Mouse (Mus musculus) c-Kit-positive CD71-positive TER-119-positive erythroid progenitor cells, embryonic 14.5 days (primary cell): Measurements from ENCODE around the gene 1700001O22Rik.

Experiments used
- DNase-seq: peaks from one replicate; pipeline ENCODE4 v3.0.0-alpha.2; 2013; ENCODE audit warnings: low spot score

Gene 1700001O22Rik

DNA sequence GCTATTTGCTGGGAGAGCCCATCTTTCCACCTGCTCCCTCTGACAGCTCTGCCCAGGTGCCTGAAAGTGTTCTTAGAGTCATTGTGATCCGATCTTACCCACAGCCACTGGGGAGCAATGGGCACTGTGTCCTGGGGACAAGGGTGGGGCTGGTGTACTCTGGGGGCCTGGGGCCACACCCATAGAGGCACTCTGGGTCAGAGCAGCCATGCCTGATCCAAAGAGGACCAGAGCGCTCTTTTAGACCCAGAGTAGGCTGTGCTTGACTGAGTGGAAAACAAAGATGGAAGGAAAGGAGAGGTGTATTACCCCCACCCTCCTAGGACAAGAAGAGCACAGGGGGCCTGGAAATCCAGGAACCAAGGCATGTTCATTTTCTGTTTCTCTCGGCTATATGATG lies at the start of gene 1700001O22Rik:
Gene 1700001O22Rik, minus strand, starts transcription at position 58 of the 400 bp plus-strand sequence.
- no peak for DNase-seq

DNA sequence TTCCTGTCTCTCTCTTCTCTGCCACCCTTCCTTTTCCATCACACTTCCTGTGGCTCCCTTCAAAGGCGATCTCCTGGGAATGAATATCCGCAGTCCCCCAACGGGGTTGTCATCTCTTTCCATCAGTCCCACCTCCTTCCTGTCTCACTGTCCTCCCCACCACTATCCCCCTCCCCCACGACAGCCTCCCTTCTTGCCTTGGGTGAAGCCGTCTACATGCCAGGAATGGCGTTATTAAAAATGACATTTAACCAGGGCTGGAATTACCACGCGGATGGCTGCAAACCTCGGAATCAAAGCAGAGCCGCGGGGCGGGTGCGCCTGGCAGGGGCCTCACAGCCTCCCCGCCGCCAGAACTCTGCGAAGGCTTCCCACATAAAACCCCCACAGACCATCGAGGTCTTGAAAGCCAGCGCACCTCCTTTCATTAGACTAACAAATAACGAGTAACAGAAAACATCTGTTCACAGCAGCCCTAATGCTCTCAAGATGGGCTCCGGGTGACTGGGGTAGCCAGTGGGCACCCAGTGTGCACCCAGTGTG lies 49.4 kb upstream of the 1700001O22Rik start:
- DNase-seq, result no peak

DNA sequence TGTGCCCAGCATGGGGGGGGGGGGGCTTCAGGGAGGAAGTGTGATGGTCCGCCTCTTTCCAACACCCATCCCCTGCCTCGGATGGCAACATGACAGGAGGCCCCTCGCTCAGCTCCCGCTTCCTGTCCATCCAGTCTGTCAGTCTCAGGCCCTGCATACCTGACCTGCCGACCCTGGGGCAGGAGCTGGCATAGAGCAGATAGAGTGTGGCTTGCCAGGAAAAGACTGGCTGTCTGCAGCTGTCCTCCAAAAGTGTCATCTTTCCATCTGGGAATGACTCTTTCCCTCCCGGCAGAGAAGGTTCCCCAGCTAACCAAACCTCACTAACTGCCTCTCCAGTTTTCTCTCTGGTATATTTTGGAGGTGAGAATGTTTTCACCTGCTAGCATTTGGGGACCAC lies 47.1 kb upstream of the 1700001O22Rik start:
- no peak for DNase-seq

DNA sequence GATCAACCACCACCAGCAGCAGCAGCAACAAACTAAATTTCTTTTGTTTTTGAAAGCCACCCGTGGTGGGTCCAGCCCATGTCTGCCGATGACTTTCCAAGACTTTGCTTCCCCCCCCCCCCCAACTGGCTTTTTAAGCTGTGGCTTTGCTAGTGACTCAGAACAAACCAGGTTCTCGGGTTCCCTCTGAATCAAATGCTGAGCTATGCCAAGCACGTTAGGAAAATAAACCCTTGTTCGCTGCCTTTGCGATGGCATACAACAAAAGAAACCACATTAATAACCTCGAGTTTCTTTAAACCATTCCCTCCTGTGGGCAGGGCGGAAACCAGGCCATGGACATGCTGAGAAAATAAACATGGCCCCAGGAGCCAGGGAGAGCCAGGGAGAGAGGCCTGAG lies 44.7 kb upstream of the 1700001O22Rik start:
- no peak for DNase-seq

DNA sequence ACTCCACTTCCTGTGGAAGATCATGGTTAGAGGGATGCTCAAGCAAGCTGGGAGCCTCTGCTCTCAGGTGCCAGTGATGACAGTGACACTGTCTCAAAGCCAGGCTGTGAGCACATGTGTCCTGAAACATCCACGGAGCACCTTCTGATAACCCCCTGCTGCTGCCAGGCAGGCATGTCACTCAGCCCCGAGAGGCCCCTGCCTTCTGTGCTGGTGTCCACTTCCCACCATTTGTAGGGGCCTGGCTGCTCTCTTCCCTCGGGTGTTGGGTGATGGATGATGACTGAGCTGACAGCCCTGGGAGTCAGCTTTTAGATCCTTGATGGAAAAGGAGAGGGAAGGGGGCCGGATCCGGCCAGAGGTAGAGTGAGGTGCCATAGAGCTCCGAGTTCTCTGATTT lies 43.3 kb upstream of the 1700001O22Rik start:
- no peak for DNase-seq

DNA sequence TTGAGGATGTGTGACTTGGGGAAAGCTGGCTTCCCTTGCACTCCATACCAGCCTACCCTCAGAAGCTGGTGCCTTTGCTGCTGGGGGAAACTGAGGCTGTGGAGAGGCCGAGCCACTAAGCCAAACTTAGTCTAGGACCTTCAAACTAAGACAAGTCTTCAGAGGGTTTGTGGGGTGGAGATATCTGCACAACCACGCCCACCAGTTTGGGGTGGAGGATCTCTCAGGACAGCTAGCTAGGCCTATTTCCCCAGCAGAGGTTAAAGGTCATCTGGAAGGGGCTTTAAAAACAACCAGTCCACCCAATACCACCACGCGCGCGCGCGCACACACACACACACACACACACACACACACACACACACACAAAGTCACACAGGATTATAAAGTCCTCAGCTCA lies 42.8 kb upstream of the 1700001O22Rik start:
- DNase-seq, result no peak

DNA sequence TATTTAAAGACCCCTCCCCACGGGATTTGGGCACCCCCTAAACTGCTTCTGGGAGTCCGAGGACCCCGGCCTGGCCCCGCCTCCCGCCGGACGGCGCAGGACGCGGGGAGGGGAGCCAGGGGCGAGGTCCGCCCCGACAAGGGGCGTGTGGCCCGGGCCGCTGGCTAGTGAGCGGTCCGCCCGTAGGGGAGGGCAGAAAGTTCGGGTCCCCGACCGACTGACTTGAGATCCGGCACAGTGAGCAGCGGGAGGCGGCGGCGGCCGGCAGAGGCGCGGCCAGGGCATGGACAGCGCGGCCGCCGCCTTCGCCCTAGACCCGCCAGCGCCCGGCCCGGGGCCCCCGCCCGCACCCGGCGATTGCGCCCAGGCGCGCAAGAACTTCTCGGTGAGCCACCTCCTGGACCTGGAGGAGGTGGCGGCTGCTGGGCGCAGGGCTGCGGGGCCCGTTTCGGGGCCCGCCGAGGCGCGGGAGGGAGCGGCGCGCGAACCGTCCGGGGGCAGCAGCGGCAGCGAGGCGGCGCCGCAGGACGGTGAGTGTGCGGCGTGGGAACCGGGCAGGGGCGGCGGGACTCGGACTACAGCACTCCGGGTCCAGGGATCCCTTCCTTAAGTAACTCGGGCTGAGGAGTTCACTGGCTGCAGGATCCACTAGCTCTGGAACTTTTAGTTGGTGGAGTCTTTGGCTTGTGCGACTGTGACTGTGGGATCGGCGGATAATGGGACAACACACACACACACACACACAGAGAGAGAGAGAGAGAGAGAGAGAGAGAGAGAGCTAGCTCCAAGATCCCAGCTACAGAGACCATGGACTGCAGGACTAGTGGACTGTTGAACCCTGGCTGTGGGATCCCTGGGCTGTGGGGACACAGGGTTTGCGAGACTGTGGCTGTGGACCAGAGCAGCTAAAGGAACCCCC lies 42.0 kb upstream of the 1700001O22Rik start:
- no peak for DNase-seq

DNA sequence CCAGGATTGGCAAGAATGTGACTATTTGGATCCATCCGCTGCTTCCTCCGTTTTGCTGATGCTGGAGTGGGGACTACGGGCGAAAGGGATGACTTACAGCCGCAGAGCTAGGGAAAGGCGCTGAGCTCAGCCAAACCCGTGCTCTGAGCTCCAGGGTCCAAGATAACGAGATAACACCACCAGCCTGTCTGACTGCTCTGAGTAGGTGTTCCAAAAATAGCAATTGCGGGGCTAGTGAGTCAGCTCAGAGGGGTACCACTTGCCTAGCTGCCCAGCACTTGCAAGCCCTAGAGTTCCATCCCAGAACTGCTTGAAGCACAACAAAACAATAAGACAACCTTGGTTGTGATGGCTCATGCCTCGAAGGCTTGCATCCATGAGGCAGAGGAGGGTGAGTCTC lies 39.2 kb upstream of the 1700001O22Rik start:
- DNase-seq, result no peak

DNA sequence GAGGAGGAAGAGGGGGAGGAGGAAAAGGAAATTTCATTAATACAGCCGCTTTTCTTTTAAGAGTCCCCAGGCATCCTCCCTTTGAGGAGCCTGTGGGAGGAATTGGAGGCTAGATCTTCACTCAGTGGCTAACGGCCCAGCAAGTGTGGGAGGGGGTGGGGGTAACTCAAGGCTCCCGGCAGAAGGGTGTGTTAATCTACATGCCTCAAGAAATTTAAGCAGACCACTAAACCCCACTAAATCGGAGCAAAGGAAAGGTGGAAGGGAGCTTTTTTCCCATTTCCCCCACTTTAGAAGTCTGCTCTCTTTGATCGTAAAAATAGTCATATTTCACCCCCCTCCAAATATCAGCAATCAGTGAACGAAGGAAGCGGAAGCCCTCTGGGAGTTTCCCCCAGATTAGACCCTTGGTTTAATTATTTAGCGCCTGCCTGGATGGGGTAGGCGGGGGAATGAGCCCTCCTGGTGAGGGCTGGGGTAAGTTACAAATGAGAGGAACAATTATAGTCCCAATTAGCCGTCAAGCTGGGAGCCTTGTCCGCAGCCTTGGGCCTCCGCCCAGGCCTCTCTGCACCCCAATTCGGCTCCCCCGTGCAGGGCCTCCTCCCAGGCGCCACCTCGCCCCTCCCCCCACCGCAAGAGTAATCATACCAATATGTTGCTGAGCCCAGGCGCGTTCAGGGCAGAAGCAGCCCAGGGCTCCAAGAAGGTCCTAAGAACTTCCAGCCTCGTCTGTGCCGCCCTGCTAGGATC lies 33.0 kb upstream of the 1700001O22Rik start:
- DNase-seq, result peak; percentile 37

DNA sequence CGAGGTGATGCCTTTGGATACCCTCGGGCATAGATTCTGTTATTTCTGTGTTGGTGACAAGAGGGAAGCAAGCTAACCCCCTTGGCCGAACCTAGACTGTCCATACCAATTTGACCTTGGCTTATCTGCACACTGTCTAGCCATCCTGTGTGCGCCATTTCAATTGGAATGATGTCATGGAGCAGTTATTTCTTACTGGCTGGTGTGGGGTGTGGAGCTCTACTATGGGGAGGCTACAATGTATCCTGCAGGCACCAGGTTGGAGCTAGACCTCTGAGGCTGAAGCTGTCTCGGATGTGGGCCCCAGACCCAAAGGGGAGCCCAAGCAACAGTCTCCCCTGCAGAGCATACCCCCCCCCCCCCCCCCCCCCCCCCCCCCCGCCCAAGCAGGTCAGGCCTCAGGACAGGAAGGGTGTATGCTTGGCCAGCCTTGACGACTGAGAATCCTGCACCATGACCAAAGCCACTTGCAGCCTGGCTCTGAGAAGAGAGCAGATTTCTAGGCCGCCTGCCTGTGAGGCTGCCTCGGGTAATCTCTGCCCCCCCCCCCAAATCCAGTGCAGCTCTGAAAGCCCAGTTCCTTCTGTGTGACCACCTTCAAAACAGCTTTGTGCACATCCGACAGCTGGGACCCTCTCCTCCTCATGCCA lies 31.0 kb upstream of the 1700001O22Rik start, which contains the start of gene Prrx2:
Gene Prrx2, plus strand, starts transcription at position 600 of the 650 bp plus-strand sequence.
- no peak for DNase-seq

DNA sequence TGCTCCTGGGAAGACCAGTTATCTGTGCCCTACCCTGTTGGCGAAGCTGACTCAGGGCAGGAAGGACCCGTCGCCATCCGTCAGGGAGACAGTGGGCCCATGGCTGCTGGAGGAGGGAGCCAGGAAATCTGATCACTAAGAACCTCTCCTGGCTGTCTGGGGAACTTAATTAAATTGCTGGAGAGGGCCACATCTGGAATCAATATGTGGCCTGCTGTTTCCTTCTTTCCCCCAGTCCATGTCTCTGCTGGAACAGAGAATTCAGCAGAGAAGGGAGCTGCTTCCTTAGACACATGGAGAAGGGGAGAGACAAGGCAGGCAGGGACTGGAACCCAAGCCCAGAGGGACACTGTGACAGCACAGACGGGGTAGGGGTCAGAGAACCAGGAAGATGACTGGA lies 30.2 kb upstream of the 1700001O22Rik start:
- DNase-seq, result no peak

DNA sequence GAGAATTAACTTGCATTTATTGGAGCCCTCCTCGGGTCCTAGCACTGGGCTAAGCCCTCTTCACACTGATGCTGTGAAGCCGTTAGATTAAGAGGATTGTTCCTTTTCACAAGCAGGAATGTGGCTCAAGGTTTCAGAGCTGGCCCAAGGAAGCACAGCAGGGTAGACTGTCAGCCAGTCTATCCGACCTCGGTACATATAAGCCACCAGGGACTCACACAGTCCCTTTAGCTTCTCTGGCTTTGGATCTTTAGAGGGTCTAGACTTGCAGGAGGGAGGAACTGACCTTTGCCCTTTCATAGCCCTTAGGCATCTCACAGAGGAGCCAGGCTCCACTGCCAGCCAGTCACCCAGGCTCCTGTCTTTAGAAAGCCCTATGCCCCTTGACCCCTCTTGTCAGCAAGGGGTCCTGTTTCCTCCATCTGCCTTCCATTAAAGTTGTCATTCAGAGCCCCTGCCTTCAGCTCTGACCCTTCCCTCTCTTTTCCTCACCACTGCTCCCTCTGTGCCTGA lies 26.9 kb upstream of the 1700001O22Rik start, which contains the start of gene Asb6:
Gene Asb6, minus strand, starts transcription at position 51 of the 513 bp plus-strand sequence.
- no peak for DNase-seq

DNA sequence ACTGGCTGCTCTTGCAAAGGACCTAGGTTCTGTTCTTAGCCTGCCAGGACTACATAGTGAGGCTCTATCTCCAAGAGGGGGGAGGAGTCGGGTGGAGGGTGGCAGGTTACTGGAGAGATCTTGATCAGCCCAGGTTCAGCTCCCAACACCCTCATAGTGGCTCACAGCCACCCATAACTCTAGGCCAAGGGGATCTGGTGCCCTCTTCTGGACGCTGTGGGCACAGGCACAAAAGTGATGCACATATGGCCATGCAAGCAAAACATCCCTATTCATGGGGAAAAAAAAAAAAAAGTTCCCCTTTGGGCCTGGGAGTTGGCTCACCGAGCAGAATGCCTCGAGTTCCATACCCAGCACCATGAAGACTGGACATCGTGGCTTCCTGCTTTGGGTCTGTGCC lies 25.9 kb upstream of the 1700001O22Rik start:
- DNase-seq, result peak; percentile 71

DNA sequence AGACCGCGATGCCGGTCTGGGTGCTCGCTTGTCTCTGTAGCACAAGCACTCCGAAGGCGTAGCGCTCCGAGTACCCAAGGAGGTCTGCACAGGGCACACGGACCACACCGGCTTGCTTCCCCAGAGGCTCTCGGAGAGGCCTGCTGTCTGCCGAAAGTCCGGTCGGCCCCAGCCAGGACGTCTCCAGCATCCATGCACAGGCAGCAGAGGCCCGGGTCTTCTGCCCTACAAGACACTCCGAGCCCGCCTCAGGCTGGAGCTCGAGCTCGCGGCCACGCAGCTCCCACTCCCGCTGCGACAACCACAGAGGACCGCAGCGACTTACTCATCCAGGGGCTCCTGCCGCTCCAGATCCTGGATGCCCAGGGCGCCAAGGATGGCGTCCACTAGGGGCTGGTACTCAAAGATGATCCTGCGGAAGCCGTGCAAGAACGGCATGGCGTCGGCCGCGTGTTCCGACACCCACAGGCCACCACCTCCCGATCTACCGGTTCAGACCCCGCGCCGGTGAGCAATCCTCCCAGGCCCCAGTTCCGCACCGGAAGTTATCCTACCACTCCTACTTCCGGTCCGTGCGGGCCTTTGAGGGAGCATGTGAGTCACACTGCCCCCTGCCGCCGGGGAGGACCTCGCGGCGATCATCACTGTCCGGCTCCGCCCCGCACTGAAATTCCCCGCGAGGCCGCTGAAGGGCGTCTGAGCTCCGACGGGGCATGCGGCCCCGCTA lies 24.5 kb upstream of the 1700001O22Rik start:
- DNase-seq, result peak; percentile 94

DNA sequence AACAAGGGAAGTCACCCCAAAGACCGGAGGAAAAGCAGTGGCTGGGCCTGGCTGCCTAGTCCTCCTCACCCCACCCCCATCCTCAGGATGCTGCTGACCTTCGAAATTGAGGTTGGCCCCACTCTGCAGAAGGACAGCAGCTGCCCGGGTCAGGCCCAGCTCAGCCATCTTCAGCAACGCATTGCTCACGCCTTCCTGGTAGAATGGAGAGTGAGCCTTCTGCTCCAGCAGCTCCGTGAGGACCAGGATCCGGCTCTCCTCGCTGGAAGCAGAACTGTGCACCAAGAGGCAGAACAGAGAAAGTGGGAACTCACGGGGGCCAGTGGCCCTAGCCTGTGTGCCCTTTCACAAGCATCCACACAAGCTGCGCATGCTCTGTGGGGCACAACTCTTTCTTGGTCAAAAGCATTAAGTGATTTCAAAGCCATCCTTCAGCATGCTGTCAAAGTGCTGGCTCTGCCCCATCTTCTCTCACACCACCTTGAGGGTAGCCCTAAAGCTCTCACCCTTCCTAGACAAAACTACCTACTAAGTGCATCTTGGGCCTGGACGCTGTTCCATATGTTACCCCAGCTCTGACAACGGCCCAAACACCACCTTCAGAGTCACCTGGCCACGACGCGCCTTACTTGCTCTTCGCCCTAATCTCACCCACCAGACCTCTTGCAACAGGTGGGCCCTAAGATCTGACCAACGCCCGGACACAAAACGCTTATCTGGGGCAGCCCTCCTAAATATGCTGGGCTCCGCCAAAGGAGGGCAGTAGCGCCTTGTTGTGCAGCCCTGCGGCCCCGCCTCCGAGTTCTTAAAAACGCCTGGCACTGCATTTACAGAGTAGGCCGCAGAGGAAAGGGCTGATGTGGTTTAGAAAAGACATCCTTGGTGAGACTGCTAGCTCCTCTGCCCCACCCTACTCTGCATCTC lies 23.6 kb upstream of the 1700001O22Rik start:
- DNase-seq, result peak; percentile 87

DNA sequence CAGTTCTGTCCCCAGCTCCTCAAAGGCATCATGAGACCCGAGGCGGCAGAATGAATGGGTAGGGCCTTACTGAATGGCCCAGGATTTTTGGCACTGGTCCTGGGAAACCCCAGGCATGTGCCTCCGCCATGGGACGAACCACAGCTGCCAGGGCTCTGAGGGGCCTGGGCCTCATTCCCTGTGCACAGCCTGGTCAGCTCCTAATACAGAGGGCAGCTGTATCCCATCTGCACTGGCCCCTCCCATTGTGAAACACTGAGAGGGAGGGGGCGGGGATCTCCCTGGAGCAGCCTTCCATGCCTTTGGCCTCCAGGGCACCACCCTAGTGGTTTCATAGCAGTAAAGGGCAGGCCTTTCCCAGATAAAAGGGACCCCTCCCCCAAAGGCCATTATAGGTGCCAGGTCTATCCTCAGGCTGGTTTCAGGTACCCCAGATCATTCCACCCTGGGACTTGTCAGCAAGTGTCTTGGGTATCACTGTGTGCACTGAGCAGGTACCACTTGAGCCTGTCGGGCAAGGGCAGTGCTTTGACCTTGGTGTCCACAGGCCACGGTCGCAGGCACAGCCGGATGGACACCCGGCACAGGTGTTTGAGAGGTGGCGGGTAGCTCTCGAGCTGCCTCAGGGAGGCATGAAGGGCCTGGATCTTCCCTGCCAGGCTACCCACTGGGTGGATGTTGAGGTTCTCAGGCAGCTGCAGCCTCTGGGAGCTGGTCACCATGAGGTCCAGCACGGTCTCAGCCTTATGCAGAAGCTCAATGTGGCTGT lies 20.1 kb upstream of the 1700001O22Rik start:
- no peak for DNase-seq

DNA sequence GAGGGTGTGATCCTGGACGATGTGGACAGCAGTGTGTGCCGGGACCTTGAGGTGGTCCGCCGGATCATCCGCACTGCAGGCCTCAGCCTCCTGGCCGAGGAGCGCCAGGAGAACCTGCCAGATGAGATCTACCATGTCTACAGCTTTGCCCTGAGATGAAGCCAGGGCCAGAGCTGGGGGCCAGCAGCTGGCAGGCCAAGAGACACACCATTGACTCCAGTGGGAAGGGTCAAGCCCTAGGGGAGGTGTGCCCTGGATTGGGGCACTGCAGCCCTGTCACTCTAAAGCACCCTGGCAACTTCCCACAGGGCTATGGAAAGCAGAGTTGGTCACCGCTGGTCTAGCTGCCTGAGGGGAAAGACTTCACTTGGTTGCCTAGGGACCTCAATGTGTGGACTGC lies 19.0 kb upstream of the 1700001O22Rik start:
- DNase-seq, result no peak

DNA sequence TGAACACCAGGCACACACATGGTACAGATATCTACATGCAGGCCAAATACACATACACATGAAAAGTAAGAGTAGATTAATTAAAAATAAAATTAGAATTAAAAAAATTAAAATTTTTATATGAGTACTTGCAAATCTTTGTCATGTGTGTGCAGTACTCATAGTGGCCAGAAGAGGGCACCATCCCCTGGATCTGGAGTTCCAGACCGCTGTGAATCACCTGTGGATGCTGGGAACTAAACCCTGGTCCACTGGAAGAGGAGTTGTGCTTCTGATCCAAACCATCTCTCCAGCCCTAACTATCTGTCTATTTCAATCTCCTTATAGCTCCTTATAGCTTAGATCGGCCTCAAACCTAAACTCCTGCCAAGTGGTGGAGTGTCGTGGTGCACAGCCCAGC lies 17.6 kb upstream of the 1700001O22Rik start:
- no peak for DNase-seq

DNA sequence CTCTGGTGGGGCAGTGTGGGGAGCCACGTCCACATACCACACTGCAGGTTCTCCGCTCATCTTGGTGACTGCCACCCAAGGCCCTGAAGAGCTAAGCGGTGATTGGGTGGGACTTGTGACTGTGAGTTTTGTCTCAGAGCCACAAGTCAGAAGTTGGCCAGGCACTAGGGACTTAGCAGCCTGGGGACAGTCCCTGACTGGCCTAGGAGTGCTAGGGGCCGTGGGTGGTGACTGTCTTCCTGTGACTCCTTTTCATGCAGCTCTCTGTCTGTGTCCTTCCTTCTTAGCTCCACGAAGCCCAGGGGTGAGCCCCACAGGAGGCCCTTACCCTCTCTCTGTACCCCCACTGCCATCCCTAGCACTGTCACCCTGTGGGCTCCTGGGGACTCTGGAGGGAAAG lies 16.4 kb upstream of the 1700001O22Rik start:
- no peak for DNase-seq
